Mouse (Mus musculus) heart, adult 11 months (tissue): ENCODE measurements around the gene Birc7.

ENCODE experiments used
- DNase-seq: peaks from one replicate; pipeline ENCODE4 v3.0.0; 2022

The Birc7 gene

GRCm38 (mm10) chr2:180905556-180906221 is 23.1 kb upstream of the Birc7 start:
- DNase-seq = no peak

GRCm38 (mm10) chr2:180910928-180911327 is 17.9 kb upstream of the Birc7 start:
- DNase-seq = no peak

GRCm38 (mm10) chr2:180915886-180916433 is 12.9 kb upstream of the Birc7 start:
- DNase-seq = no peak

GRCm38 (mm10) chr2:180919913-180920809 is 8.7 kb upstream of the Birc7 start:
- peak; percentile 91 for DNase-seq

GRCm38 (mm10) chr2:180920810-180921400 is 7.9 kb upstream of the Birc7 start, which contains the start of gene Ythdf1:
Gene Ythdf1, minus strand, starts transcription at chr2:180920949.
- DNase-seq = peak; percentile 99

- DNase-seq = no peak
Measured at GRCm38 (mm10) chr2:180922739-180923138, 6.1 kb upstream of the Birc7 start.

- peak; percentile 96 for DNase-seq
Measured at GRCm38 (mm10) chr2:180925176-180925575, 3.6 kb upstream of the Birc7 start.

- no peak for DNase-seq
Measured at GRCm38 (mm10) chr2:180932418-180932817, 3.6 kb downstream of the Birc7 start.

- no peak for DNase-seq
Measured at GRCm38 (mm10) chr2:180940187-180940586, 11.4 kb downstream of the Birc7 start.

- DNase-seq = no peak
Measured at GRCm38 (mm10) chr2:180941869-180942268, 13.0 kb downstream of the Birc7 start.

GRCm38 (mm10) chr2:180949947-180950346 is 21.1 kb downstream of the Birc7 start:
- DNase-seq = no peak

- no peak for DNase-seq
Measured at GRCm38 (mm10) chr2:180952731-180953171, 23.9 kb downstream of the Birc7 start.

- no peak for DNase-seq
Measured at GRCm38 (mm10) chr2:180953638-180954037, 24.8 kb downstream of the Birc7 start.

- DNase-seq = peak; percentile 93
Measured at GRCm38 (mm10) chr2:180954061-180955047, 25.5 kb downstream of the Birc7 start, which contains the start of gene Nkain4. Gene Nkain4, minus strand, starts transcription at chr2:180954699.

GRCm38 (mm10) chr2:180959605-180960004 is 30.8 kb downstream of the Birc7 start:
- DNase-seq = no peak

GRCm38 (mm10) chr2:180960187-180960586 is 31.4 kb downstream of the Birc7 start:
- no peak for DNase-seq

GRCm38 (mm10) chr2:180962616-180963308 is 33.9 kb downstream of the Birc7 start:
- no peak for DNase-seq

GRCm38 (mm10) chr2:180963956-180964355 is 35.1 kb downstream of the Birc7 start:
- DNase-seq = peak; percentile 93

- no peak for DNase-seq
Measured at GRCm38 (mm10) chr2:180966092-180966882, 37.5 kb downstream of the Birc7 start.
